Mouse (Mus musculus) left cerebral cortex, adult 2 months (tissue): ENCODE measurements around the gene Pex16. TPM values are rescaled to one million over a fixed set of nuclear protein-coding genes. Genes with fewer than 3 reads are reported as not detected.

ENCODE experiments used
- DNase-seq, 2 experiments: peaks; one replicate each; pipeline ENCODE4 v3.0.0; 2021 to 2022; ENCODE audit warnings: low spot score in 2 of 2, mixed read lengths in 1 of 2; ENCODE audit errors: extremely low spot score in 1 of 2
- H3K27ac ChIP-seq: fragments of 200-600 bp; 2 replicates; pipeline ENCODE4 v1.8.1; 2022
- H3K4me3 ChIP-seq: fragments of 200-600 bp; 2 replicates; pipeline ENCODE4 v1.8.1; 2022
- CTCF ChIP-seq: fragments of 200-600 bp; IDR thresholded peaks from 2 replicates; pipeline ENCODE4 v1.8.1; 2022; ENCODE audit warnings: antibody characterized with exemption, mild to moderate bottlenecking, moderate library complexity
- intact Hi-C: fragments of 180-260 bp; cut with DNase I; formaldehyde crosslinking; loops from one replicate; pipeline ENCODE4 v1.15.1; 2025
- long read RNA-seq, 2 experiments: library from polyadenylated mRNA; stranded (forward); transcript quantifications; one replicate each; pipeline ENCODE4 v2.0.0; 2021; ENCODE audit warnings: borderline mapping rate in 2 of 2
- total RNA-seq, 2 experiments: library from RNA; stranded (reverse); gene quantifications; 2 replicates each; pipeline ENCODE4 v1.2.3; 2021

Pex16 gene
- total RNA-seq = 10 to 100 TPM; 33.4 to 37.1 TPM
- long read RNA-seq, experiment 1, transcript Pex16-201 (11 exons, 1,392 nt) = major isoform, 15 of 34 reads
- long read RNA-seq, experiment 1, partial matches to known transcripts = 5 of 34 reads
- long read RNA-seq, experiment 1, other reads (novel, unspliced or antisense) = 14 of 34 reads
- long read RNA-seq, experiment 2, transcript Pex16-201 (11 exons, 1,392 nt) = major isoform, 6 of 22 reads
- long read RNA-seq, experiment 2, partial matches to known transcripts = 4 of 22 reads
- long read RNA-seq, experiment 2, other reads (novel, unspliced or antisense) = 12 of 22 reads

DNA sequence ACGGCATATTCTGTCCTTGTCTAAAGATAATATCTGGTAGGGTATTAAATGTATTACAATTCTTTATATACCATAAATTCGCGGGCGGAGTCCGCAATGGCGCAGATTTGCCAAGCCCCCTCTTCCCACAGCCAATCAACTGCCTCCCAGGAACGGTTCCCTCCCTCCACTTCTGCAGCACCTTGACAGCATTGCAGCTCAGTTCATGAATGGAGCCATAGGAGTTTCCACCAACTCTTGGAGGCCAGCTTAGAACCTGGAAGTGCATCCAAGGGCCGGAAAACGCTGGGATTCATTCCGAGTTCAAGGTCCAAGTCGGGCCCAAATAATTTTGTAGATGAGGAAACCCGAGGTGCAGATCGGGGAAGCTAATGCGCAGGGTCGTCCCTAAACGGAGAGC is at the start of gene Pex16, which contains the start of gene Large2:
Pex16 (plus strand) TSS at position 163 of the 400 bp plus-strand sequence.
Large2 (minus strand) TSS at position 356 of the 400 bp plus-strand sequence.
- intact Hi-C loops = no loop called here

DNA sequence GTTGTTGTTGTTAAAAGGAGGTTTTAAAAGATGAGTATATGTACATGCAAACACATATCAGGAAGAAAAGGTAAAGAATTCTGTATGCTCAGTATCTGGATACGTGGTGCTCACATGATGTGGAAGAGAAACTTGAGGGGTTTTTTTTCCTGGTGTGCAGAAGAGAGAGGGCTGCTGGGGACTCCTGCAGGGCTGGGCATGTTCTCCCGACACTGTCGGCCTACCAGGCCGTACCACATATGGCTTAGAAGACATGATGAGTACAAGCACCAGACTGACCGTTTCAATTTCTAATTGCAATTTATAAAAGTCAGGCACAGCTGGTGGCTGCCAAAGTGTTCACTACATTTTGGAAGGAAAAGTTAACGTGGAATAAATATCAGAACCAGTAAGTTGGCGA is 48.8 kb upstream of the Pex16 start:
- intact Hi-C loops = no loop called here
- no peak overlapping the region for H3K4me3 ChIP-seq
- H3K27ac ChIP-seq = no peak overlapping the region
- DNase-seq = no peak
- TF ChIP-seq CTCF = no peak

More for the DNA sequence above, at the start of gene Pex16, which contains the start of gene Large2:
- no peak for TF ChIP-seq CTCF
- peak within 1 kb of the TSS; percentile 90 for H3K27ac ChIP-seq
- DNase-seq = peak in 1 of 2 experiments; percentile 55
- peak within 1 kb of the TSS; percentile 72 for H3K4me3 ChIP-seq

DNA sequence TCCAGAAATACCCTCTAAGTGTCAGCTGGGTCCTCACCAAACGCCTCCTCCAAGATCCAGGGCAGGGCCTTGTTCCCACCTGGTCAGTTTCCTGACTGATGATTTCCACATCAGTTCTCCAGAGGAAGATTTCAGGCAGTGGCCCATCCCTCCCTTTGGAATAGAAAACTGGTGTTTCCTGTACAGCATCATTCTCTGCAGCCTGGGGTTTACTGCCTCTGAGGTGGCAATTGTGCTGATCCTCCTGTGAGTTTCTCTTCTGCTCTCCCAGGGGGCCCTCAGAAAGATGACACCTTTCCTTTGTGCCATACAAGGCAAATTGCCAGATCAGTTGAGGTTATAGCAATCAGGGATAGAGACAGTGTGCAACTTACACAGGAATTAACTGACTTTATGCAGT is 48.3 kb upstream of the Pex16 start:
- Histone ChIP-seq H3K4me3 (no peak overlapping the region), H3K27ac (no peak overlapping the region)
- DNase-seq = no peak
- intact Hi-C loops = no loop called here
- no peak for TF ChIP-seq CTCF

DNA sequence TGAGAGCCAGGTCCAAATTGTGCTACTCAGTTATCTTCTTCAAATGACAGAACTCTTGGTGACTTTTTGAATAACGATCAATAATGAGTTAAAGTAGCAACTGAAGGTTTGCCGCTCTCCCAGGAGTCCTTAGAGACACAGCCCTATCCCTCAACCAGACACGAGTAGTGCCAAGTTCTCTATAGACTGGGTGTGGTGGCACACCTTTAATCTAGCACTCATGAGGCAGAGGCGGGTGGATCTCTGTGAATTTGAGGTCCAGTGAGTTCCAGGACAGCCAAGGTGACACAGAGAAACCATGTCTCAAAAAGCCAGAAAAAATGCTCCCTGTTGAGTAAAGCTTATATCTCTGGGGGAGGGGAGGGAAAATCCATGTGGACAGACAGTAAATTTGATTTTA is 46.9 kb upstream of the Pex16 start:
- no peak overlapping the region for H3K27ac ChIP-seq
- no peak overlapping the region for H3K4me3 ChIP-seq
- DNase-seq = no peak
- intact Hi-C loops = no loop called here
- TF ChIP-seq CTCF = no peak

- intact Hi-C loops = no loop called here
- Histone ChIP-seq H3K27ac (no peak overlapping the region), H3K4me3 (no peak overlapping the region)
- no peak for TF ChIP-seq CTCF
- no peak for DNase-seq
These were observed 46.3 kb upstream of the Pex16 start for GRCm38 (mm10) chr2:92328206-92328605.

DNA sequence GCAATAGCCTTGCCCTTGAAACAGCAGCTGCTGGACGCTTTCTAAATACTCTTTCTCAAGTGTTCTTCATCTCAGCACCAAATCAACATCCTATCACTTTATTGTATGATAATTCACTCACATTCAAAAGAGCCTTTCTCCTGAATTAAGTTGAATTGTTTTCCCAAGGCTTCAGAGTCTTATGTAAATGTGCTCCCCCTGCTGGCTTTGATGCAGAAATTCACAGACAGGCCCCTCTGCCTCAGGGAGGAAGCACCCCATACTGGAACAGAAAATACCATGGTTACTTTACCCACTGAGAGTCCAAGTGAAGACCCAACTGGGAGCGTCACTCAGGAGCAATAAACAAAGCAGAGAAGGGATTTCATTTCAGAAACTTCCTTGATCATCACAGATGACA is 43.6 kb upstream of the Pex16 start:
- no peak overlapping the region for H3K27ac ChIP-seq
- peak; percentile 75 for TF ChIP-seq CTCF
- no peak overlapping the region for H3K4me3 ChIP-seq
- peak; percentile 30 to 36 for DNase-seq
- intact Hi-C loops = loop anchor here (1.0 to 5.0 kb wide), 3 partner anchors 36 to 344 kb away; no protein-coding TSS in a partner anchor

DNA sequence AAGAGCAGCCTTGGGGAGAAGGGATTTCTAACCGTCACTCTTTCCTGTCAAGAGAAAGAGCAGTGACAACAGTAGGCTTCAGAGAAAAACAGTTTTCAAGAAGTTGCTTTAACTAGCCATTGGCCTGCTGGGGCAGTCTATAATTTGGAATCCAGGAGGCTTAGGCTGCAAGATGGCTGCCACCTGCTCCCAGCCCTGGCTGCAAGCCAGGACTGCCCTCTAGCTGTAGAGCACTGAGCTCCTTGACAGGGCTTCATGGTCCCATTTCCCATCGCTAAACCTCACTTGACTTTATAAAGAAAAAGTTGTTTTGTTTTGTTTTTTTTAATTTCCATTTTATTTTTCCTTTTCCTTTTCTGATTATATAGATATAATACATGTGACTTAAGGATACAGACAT is 43.1 kb upstream of the Pex16 start:
- no peak; the same call in 1 of the 2 replicates for TF ChIP-seq CTCF
- DNase-seq = no peak
- Histone ChIP-seq H3K27ac (no peak overlapping the region), H3K4me3 (no peak overlapping the region)
- intact Hi-C loops = loop anchor here (1.0 to 5.0 kb wide), 3 partner anchors 36 to 344 kb away; no protein-coding TSS in a partner anchor

DNA sequence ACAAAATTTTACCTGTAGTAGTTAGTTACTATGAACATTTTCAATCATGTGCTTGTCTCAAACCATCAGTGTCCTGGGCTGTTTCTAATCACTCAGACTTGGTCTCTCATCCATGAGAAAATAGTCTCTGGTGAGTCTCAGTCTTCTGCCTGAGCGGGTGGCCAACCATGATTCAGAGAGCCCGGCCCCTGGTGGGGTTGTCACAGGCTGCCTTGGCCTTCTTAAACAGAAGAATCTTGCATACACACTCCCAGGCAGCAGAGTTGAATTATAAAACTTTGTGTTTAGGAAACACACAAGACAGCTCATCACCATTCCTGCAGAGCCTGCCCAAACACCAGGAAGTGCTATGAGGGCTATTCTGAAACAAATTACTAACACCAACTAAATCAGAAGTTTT is 42.6 kb upstream of the Pex16 start:
- Histone ChIP-seq H3K4me3 (no peak overlapping the region), H3K27ac (no peak overlapping the region)
- no peak for TF ChIP-seq CTCF
- intact Hi-C loops = loop anchor here (1.0 to 5.0 kb wide), 3 partner anchors 37 to 345 kb away; no protein-coding TSS in a partner anchor
- DNase-seq = no peak

GRCm38 (mm10) chr2:92342418-92342817 is 32.1 kb upstream of the Pex16 start:
- intact Hi-C loops = loop anchor here (5.0 kb wide), 1 partner anchor 115 kb away; no protein-coding TSS in a partner anchor

GRCm38 (mm10) chr2:92347191-92347590 is 27.3 kb upstream of the Pex16 start:
- Histone ChIP-seq H3K27ac (no peak overlapping the region), H3K4me3 (no peak overlapping the region)
- DNase-seq = no peak
- TF ChIP-seq CTCF = no peak
- intact Hi-C loops = no loop called here

More at GRCm38 (mm10) chr2:92342418-92342817, 32.1 kb upstream of the Pex16 start:
- H3K4me3 ChIP-seq = no peak overlapping the region
- DNase-seq = no peak
- no peak overlapping the region for H3K27ac ChIP-seq
- TF ChIP-seq CTCF = no peak

DNA sequence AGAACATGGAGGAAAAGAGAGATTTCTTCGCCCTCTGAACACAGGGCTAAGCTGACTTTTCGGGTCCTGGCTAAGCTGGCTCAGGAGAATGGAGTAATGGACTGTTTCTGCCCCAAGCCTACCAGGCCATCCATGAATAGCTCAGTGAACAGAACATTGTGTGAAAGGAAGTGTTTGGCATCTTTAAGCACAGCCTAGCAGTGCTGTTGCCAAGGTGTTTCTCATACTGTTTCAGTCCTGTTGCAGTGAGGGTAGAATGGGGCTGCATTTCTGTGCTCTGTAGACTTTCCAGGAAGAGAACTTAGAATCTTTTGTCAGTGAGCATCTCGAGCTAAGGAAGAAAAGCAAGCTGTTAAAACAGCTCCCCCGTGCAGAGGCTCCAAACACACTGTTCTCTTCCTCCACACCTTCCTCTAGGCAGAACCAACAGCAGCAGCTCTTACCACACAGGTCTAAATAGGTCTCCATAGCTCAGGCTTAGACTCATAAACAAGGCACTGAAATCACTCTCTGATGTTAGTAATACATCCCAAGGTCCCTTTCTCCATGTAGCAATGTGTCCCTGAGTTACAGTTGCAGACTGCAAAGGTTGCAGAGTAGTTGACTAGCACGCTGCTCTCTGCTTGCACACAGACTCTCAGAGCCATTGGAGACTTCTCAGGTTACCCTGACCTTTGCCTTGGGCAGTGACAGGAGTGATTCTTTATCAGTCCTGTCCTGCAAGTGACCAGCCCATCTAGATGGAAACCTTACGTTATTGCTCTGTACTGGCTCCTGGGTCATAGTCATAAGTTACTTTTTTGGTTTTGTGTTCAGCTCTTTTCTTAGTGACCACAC is 24.7 kb upstream of the Pex16 start:
- TF ChIP-seq CTCF = no peak
- intact Hi-C loops = no loop called here

GRCm38 (mm10) chr2:92350686-92351085 is 23.8 kb upstream of the Pex16 start:
- DNase-seq = no peak
- intact Hi-C loops = no loop called here
- Histone ChIP-seq H3K4me3 (no peak overlapping the region), H3K27ac (no peak overlapping the region)
- no peak for TF ChIP-seq CTCF

More for the DNA sequence above, 24.7 kb upstream of the Pex16 start:
- H3K4me3 ChIP-seq = no peak overlapping the region
- H3K27ac ChIP-seq = peak overlapping the region; percentile 17; the same call in 1 of the 2 replicates
- DNase-seq = no peak
